Mouse (Mus musculus) bone marrow macrophage, adult 2 months (primary cell): ENCODE data around the gene Igsf3.

Source experiments
- CTCF ChIP-seq: IDR thresholded peaks from 2 replicates; pipeline ENCODE4 v1.5.1; 2012; ENCODE audit warnings: low read depth, mild to moderate bottlenecking, low read length, moderate library complexity
- POLR2A ChIP-seq: IDR thresholded peaks from 2 replicates; pipeline ENCODE4 v1.6.1; 2012; ENCODE audit warnings: mild to moderate bottlenecking, low read depth, low read length, borderline replicate concordance

DNA sequence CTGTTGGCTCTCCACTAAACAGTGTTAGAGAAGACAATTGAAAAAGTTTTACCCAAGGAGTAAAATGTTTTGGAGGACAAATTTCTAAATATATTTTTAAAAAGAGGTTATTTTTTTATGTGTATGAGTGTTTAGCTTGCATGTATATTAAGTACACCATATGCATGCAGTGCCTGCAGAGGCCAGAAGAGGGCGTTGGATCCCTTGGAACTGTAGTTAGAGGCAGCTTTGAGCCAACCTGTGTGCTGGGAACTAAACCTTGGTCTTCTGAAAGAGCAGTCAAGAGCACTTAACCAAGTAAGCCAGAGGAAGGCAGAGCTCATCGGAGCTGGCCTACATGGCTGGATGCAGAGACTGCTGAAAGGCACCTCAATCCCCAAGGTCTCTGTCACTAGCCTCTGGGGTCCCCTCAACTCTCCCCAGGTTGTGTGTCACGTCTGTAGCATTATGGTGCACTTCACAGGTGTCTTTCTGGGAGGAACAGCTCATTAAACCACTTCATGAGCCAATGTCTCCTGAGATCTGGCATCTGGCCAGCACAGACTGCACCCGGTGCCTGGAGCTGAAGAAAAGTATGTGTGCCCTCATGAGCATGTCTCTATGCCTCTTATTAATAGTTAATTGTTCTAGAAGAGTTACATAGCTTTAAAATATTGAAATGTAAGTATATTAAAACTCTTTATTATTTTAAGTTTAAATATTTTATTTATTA is 109.3 kb downstream of the Igsf3 start:
- TF ChIP-seq CTCF: no peak
- TF ChIP-seq POLR2A: no peak
